Mouse (Mus musculus) kidney, adult 2 months (tissue): ENCODE measurements around the gene Amot. TPM values are rescaled to one million over a fixed set of nuclear protein-coding genes. Genes with fewer than 3 reads are reported as not detected.

Experiments used
- DNase-seq: peaks from one replicate; pipeline ENCODE4 v3.0.0; 2021
- H3K27ac ChIP-seq: fragments of 200-500 bp; 2 replicates; pipeline ENCODE4 v1.5.1; 2012; ENCODE audit warnings: low read depth, low read length, control low read depth, inconsistent platforms; ENCODE audit not compliant: insufficient read depth
- H3K27me3 ChIP-seq: fragments of 200-500 bp; replicated peaks from 2 replicates; pipeline ENCODE4 v1.6.1; 2012; ENCODE audit warnings: mild to moderate bottlenecking, moderate library complexity, low read length, inconsistent platforms; ENCODE audit not compliant: control insufficient read depth, insufficient read depth
- H3K36me3 ChIP-seq: fragments of 200-500 bp; 2 replicates; pipeline ENCODE4 v1.6.1; 2012; ENCODE audit warnings: mild to moderate bottlenecking, moderate library complexity, low read length, inconsistent platforms; ENCODE audit not compliant: control insufficient read depth, insufficient read depth
- H3K4me1 ChIP-seq: fragments of 200-500 bp; 2 replicates; pipeline ENCODE4 v1.6.1; 2011; ENCODE audit warnings: low read length; ENCODE audit not compliant: control insufficient read depth, insufficient read depth
- H3K4me3 ChIP-seq: fragments of 200-500 bp; 2 replicates; pipeline ENCODE4 v1.5.1; 2011; ENCODE audit warnings: mild to moderate bottlenecking, low read depth, low read length, control low read depth; ENCODE audit not compliant: insufficient read depth
- CTCF ChIP-seq: fragments of 200-500 bp; conservative IDR thresholded peaks from 2 replicates; pipeline ENCODE4 v1.5.1; 2011; ENCODE audit warnings: low read depth, mild to moderate bottlenecking, control low read depth, low read length, moderate library complexity, mixed read lengths; ENCODE audit not compliant: insufficient read depth, insufficient read length
- POLR2A ChIP-seq: fragments of 200-500 bp; IDR thresholded peaks from one replicate; pipeline ENCODE4 v1.6.1; 2011; ENCODE audit warnings: low read depth, low read length, control low read depth
- WGBS: fragments of 180-500 bp; shearing (Covaris S2); methylation state at CpG from one replicate; pipeline ENCODE4 v1.1.7; 2018; 5-methylcytosine and 5-hydroxymethylcytosine counted together
- polyA plus RNA-seq: library from polyadenylated mRNA; depleted of rRNA; stranded (reverse); fragments of >200 nt; gene quantifications from 2 replicates; pipeline ENCODE4 v1.2.3, GENCODE M21; 2012

Amot gene
- polyA plus RNA-seq, 1 experiment = 24.6 TPM

DNA sequence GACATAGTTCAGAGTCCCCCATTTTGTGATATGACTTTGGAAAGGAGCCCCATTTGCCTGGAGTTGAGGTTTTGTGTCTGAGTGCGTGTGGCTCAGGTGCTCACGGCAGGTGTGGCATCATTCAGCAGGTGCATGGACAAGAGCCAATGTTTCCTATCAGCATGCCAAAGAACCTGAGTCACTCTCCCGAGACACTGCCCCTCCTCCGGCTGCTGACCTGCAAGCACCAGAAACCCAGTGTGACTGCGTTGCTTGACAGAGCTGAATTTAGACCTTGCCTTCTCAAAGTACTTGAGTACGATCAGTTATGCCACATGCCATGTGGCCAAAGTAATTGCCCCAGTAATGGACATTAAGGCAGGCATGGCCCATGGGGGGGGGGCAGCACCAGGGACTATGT lies 7.5 kb downstream of the Amot start:
- Histone ChIP-seq H3K36me3 (no peaks in the 10 kb centered on the region), H3K4me3 (no peak overlapping the region), H3K4me1 (peaks cover 6% of the 10 kb centered on the region; the same call in 1 of the 2 replicates), H3K27ac (no peak overlapping the region), H3K27me3 (no peaks in the 10 kb centered on the region)
- WGBS = 42% methylated on average over 6 of the region's 6 CpGs
- peak; percentile 41 for DNase-seq
- TF ChIP-seq POLR2A = no peak
- TF ChIP-seq CTCF = no peak

DNA sequence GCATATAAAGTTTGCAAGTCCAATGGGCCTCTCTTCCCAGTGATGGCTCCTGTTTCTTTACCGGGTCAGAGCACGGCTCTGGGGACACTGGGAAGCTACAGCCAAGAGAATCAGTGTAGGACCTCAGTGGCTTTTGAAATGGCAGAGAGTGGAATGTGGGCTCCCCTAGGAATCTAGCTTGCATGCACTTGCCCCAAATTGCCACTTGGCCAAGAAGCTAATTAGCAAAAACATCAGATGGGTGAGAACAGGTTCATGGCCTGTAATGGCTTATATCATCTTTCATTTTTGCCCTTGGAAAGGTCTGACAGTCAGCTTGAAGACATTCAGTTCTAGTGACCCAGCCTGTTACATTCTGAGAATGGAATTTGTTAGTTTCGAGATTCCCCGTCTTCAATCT lies 9.6 kb downstream of the Amot start:
- H3K36me3 ChIP-seq = no peaks in the 10 kb centered on the region
- TF ChIP-seq POLR2A (no peak), CTCF (no peak)
- WGBS = 75% methylated on average over 4 of the region's 4 CpGs
- peaks cover 6% of the 10 kb centered on the region; the same call in 1 of the 2 replicates for H3K4me1 ChIP-seq
- H3K27me3 ChIP-seq = no peaks in the 10 kb centered on the region
- no peak overlapping the region for H3K4me3 ChIP-seq
- no peak overlapping the region for H3K27ac ChIP-seq
- no peak for DNase-seq

DNA sequence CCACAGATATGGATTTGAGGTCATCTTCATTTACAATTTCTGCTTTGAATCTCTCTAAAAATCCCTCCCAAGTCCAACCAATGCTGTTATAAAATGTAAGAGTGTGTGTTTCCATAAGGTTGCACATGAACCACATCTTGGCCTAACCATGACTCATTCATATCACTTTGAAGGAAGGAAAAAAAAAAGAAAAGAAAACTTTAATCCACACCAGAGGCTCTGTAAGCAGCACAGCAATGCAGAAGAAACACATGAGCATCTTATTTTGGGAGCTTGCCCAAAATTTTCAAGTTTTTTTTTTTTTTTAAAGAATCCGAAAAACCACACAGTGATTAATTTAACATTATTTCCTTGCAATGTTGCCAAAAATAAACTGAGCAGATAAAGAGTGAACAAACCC lies 14.2 kb downstream of the Amot start:
- Histone ChIP-seq H3K4me1 (no peaks in the 10 kb centered on the region), H3K4me3 (no peak overlapping the region), H3K27ac (no peak overlapping the region), H3K27me3 (no peaks in the 10 kb centered on the region), H3K36me3 (no peaks in the 10 kb centered on the region)
- WGBS = 62% methylated on average over 1 of the region's 1 CpGs
- TF ChIP-seq CTCF (no peak), POLR2A (no peak)
- no peak for DNase-seq

DNA sequence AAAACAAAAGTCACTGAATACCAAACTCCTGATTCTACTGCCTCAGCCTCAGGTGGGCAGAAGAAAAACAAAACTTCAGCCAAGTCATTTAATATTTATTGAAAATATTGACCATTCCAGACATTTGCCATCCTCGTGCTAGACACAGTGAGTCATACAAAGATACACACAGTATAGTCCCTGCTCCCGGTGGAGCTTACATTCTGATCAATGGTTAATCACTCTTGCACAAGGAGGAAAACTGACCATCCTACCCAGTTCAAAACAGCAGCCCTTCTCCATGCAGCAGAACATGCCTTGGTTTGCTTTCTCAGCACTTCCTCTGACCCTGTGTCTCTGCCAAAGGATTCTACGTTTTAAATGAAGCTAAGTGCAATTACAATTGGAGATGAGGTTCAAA lies 14.6 kb downstream of the Amot start:
- Histone ChIP-seq H3K4me1 (no peaks in the 10 kb centered on the region), H3K36me3 (no peaks in the 10 kb centered on the region), H3K27ac (no peak overlapping the region), H3K27me3 (no peaks in the 10 kb centered on the region), H3K4me3 (no peak overlapping the region)
- 42% methylated on average over 3 of the region's 3 CpGs for WGBS
- DNase-seq = no peak
- TF ChIP-seq CTCF = no peak
- no peak for TF ChIP-seq POLR2A

DNA sequence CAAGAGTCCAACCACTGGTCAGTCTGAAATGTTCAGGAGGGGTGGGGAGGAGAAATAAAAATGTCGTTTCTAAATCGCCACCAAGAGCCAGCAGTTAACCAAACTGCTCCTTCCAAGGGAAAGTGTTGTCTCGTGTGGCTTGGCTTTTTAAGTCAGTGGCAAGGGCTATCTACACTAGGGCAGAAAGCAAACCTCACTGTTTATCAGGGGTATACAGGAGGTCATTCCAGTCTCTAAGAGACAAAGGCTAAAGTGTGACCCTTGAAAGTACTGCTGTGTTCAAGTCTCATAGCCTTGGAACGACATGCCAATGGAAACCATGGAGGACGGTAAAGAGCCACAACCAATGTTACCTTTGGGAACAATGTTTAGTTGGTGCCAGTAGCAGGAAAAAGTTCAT lies 15.0 kb downstream of the Amot start:
- 81% methylated on average over 5 of the region's 5 CpGs for WGBS
- TF ChIP-seq CTCF (no peak), POLR2A (no peak)
- Histone ChIP-seq H3K36me3 (no peaks in the 10 kb centered on the region), H3K27ac (no peak overlapping the region), H3K4me3 (no peak overlapping the region), H3K27me3 (no peaks in the 10 kb centered on the region), H3K4me1 (no peaks in the 10 kb centered on the region)
- DNase-seq = no peak

DNA sequence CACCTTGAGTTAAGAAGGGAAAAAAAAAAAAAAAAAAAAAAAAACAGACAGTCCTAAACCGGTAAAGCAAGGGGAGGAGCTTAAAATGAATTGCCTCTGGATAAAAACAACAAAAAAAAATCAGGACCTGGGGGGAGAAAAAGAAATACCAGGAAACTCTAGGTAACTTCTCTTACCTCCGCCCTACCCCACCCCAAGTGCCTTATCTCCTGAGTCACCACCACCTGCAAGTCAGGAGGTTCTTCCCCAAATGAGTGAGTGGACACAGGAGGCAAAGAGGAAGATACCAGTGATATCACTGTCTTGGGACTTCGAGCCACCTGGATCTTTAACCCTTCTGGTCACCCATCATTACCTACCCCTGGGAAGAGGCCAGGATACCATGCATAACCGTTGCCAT lies 19.5 kb downstream of the Amot start:
- Histone ChIP-seq H3K27me3 (no peaks in the 10 kb centered on the region), H3K36me3 (no peaks in the 10 kb centered on the region), H3K4me3 (no peak overlapping the region), H3K4me1 (peaks cover 3% of the 10 kb centered on the region; the same call in 1 of the 2 replicates), H3K27ac (no peak overlapping the region)
- no peak for TF ChIP-seq CTCF
- no peak for TF ChIP-seq POLR2A
- DNase-seq = no peak
- 38% methylated on average over 4 of the region's 4 CpGs for WGBS

DNA sequence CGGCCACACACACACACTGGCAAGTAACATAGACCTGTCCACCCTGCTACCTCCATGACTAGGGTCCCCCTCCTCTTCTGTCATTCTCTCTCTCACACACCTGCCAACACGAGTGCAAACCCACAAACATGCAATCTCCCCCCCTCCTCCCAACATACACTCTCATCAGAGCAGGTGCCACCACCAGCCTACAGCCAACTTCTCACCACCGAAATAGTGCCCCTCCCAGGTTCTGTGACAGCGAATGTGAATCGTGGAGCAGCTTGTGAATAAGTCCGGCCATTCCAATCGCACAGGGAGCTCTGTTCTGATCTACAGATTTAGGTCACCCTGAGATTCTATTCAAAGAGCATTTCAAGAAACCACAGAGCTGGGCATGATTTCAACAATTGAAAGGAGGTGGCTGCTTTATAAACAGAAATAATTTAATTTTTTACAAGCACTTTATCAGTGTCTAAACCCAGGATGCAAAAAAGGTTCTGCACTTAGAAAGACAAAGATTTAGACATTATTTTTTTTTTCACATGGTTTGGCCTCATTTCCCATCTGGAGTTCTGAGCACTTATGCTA lies 21.4 kb downstream of the Amot start:
- Histone ChIP-seq H3K4me3 (no peak overlapping the region), H3K27ac (no peak overlapping the region; the same call in 1 of the 2 replicates), H3K27me3 (no peaks in the 10 kb centered on the region), H3K4me1 (peaks cover 3% of the 10 kb centered on the region; the same call in 1 of the 2 replicates), H3K36me3 (no peaks in the 10 kb centered on the region)
- no peak for TF ChIP-seq CTCF
- TF ChIP-seq POLR2A = no peak
- WGBS = 73% methylated on average over 7 of the region's 7 CpGs
- DNase-seq = no peak
